Mouse (Mus musculus) heart, embryonic 16.5 days (tissue): ENCODE results near the gene Grik1. TPM values are rescaled to one million over a fixed set of nuclear protein-coding genes. Genes with fewer than 3 reads are reported as not detected.
A peak's percentile ranks its signal among the peaks of the same experiment; 100 is the strongest.

Source experiments
- ATAC-seq: fragments of 200-750 bp; cut with Nextera tagmentation; replicated peaks from 2 replicates; pipeline ENCODE4 v1.8.0; 2017; ENCODE audit warnings: moderate number of reproducible peaks; ENCODE audit not compliant: insufficient read depth, low FRiP score; ENCODE audit errors: extremely low read depth
- H3K27ac ChIP-seq: fragments of 300-500 bp; sonication (generic); 2 replicates; pipeline ENCODE4 v1.5.1; 2014; ENCODE audit warnings: mild to moderate bottlenecking, low read length, control low read depth, moderate library complexity
- H3K27me3 ChIP-seq: fragments of 300-500 bp; sonication (generic); 2 replicates; pipeline ENCODE4 v1.6.1; 2014; ENCODE audit warnings: low read length, mixed read lengths; ENCODE audit not compliant: control insufficient read depth, insufficient read depth
- H3K36me3 ChIP-seq: fragments of 300-500 bp; sonication (generic); 2 replicates; pipeline ENCODE4 v1.6.1; 2014; ENCODE audit not compliant: control insufficient read depth, insufficient read depth
- H3K4me1 ChIP-seq: fragments of 300-500 bp; sonication (generic); 2 replicates; pipeline ENCODE4 v1.6.1; 2014; ENCODE audit warnings: low read length, mixed read lengths; ENCODE audit not compliant: control insufficient read depth, insufficient read depth
- H3K4me2 ChIP-seq: fragments of 300-500 bp; sonication (generic); 2 replicates; pipeline ENCODE4 v1.6.1; 2014; ENCODE audit warnings: low read depth, mild to moderate bottlenecking, control low read depth, low read length
- H3K4me3 ChIP-seq: fragments of 300-500 bp; sonication (generic); 2 replicates; pipeline ENCODE4 v1.5.1; 2014; ENCODE audit warnings: mild to moderate bottlenecking, control low read depth, low read length
- H3K9ac ChIP-seq: fragments of 300-500 bp; sonication (generic); 2 replicates; pipeline ENCODE4 v1.6.1; 2014; ENCODE audit warnings: low read length, control low read depth
- H3K9me3 ChIP-seq: fragments of 300-500 bp; sonication (generic); replicated peaks from 2 replicates; pipeline ENCODE4 v1.6.1; 2016; ENCODE audit warnings: low read length; ENCODE audit not compliant: control insufficient read depth
- WGBS: fragments of 180-500 bp; shearing (Covaris S2); extraction: QIAGEN DNeasy Blood & Tissue Kit; methylation state at CpG from one replicate; pipeline ENCODE4 v1.1.7; 2014; 5-methylcytosine and 5-hydroxymethylcytosine counted together
- polyA plus RNA-seq: library from polyadenylated mRNA; unstranded; fragments of >200 nt; fragmentation: Nextera tagmentation; extraction: Ambion mirVana; gene quantifications from 2 replicates; pipeline ENCODE4 v1.2.1, GENCODE M21; 2015

The Grik1 gene
- 0.25 and 0.34 TPM in 2 replicates for polyA plus RNA-seq

- peak within 1 kb of the TSS; percentile 76 for H3K4me2 ChIP-seq
- no peaks in the 10 kb centered on the region for H3K9me3 ChIP-seq
- H3K27ac ChIP-seq: no peak within 1 kb of the TSS
- WGBS: 1% methylated on average over 26 of the region's 27 CpGs
- peaks cover 3% of the 10 kb centered on the region; the same call in 1 of the 2 replicates for H3K4me1 ChIP-seq
- peak within 1 kb of the TSS; percentile 49 for H3K4me3 ChIP-seq
- peaks cover 26% of the 10 kb centered on the region for H3K27me3 ChIP-seq
- H3K9ac ChIP-seq: no peak within 1 kb of the TSS; the same call in none of the 2 replicates
- H3K36me3 ChIP-seq: no peaks in the 10 kb centered on the region
- peak; percentile 23; the same call in 1 of the 2 replicates for ATAC-seq
These were observed at the start of gene Grik1 for GRCm38 (mm10) chr16:88290132-88290772. TSS of gene Grik1 (minus strand) at chr16:88290265.

- H3K4me2 ChIP-seq: no peak overlapping the region
- WGBS: 43% methylated on average over 3 of the region's 3 CpGs
These were observed 4.1 kb upstream of the Grik1 start for GRCm38 (mm10) chr16:88294209-88294608.

GRCm38 (mm10) chr16:88289421-88290081, 514 bp downstream of the Grik1 start:
- Histone ChIP-seq H3K27ac (no peak overlapping the region), H3K4me3 (peak overlapping the region; percentile 49), H3K36me3 (no peaks in the 10 kb centered on the region), H3K9ac (no peak overlapping the region; the same call in 1 of the 2 replicates), H3K4me1 (peaks cover 3% of the 10 kb centered on the region; the same call in 1 of the 2 replicates), H3K9me3 (no peaks in the 10 kb centered on the region), H3K27me3 (peaks cover 26% of the 10 kb centered on the region), H3K4me2 (peak overlapping the region; percentile 76)
- WGBS: 1% methylated on average over 40 of the region's 40 CpGs
- no peak; the same call in 1 of the 2 replicates for ATAC-seq

More at GRCm38 (mm10) chr16:88294209-88294608, 4.1 kb upstream of the Grik1 start:
- Histone ChIP-seq H3K9ac (no peak overlapping the region), H3K4me3 (no peak overlapping the region), H3K36me3 (no peaks in the 10 kb centered on the region), H3K9me3 (no peaks in the 10 kb centered on the region), H3K4me1 (peaks cover 3% of the 10 kb centered on the region; the same call in 1 of the 2 replicates), H3K27ac (no peak overlapping the region), H3K27me3 (peaks cover 16% of the 10 kb centered on the region)
- no peak for ATAC-seq

- Histone ChIP-seq H3K27me3 (no peaks in the 10 kb centered on the region), H3K27ac (no peak overlapping the region), H3K9me3 (no peaks in the 10 kb centered on the region), H3K4me1 (no peaks in the 10 kb centered on the region), H3K36me3 (no peaks in the 10 kb centered on the region), H3K4me2 (no peak overlapping the region), H3K9ac (no peak overlapping the region), H3K4me3 (no peak overlapping the region)
- ATAC-seq: no peak
- 79% methylated on average over 4 of the region's 4 CpGs for WGBS
These were observed 31.7 kb downstream of the Grik1 start for GRCm38 (mm10) chr16:88258407-88258806.

GRCm38 (mm10) chr16:88257072-88257471, 33.0 kb downstream of the Grik1 start:
- Histone ChIP-seq H3K9ac (no peak overlapping the region), H3K27ac (no peak overlapping the region), H3K4me1 (no peaks in the 10 kb centered on the region), H3K4me3 (no peak overlapping the region), H3K36me3 (no peaks in the 10 kb centered on the region), H3K27me3 (no peaks in the 10 kb centered on the region), H3K9me3 (no peaks in the 10 kb centered on the region), H3K4me2 (no peak overlapping the region)
- ATAC-seq: no peak
- 72% methylated on average over 5 of the region's 5 CpGs for WGBS

- 73% methylated on average over 3 of the region's 3 CpGs for WGBS
These were observed 34.0 kb downstream of the Grik1 start for GRCm38 (mm10) chr16:88256101-88256500.

GRCm38 (mm10) chr16:88252676-88253075, 37.4 kb downstream of the Grik1 start:
- Histone ChIP-seq H3K4me3 (no peak overlapping the region), H3K4me2 (no peak overlapping the region), H3K9me3 (no peaks in the 10 kb centered on the region), H3K4me1 (no peaks in the 10 kb centered on the region), H3K36me3 (no peaks in the 10 kb centered on the region), H3K27ac (no peak overlapping the region), H3K27me3 (no peaks in the 10 kb centered on the region), H3K9ac (no peak overlapping the region)
- WGBS: 70% methylated on average over 2 of the region's 2 CpGs
- ATAC-seq: no peak

More at GRCm38 (mm10) chr16:88256101-88256500, 34.0 kb downstream of the Grik1 start:
- H3K36me3 ChIP-seq: no peaks in the 10 kb centered on the region
- no peak for ATAC-seq
- H3K27me3 ChIP-seq: no peaks in the 10 kb centered on the region
- H3K4me3 ChIP-seq: no peak overlapping the region
- H3K9me3 ChIP-seq: no peaks in the 10 kb centered on the region
- H3K27ac ChIP-seq: no peak overlapping the region
- no peak overlapping the region for H3K4me2 ChIP-seq
- no peak overlapping the region for H3K9ac ChIP-seq
- H3K4me1 ChIP-seq: no peaks in the 10 kb centered on the region

- H3K9ac ChIP-seq: no peak overlapping the region
- H3K27me3 ChIP-seq: no peaks in the 10 kb centered on the region
- H3K4me3 ChIP-seq: no peak overlapping the region
- H3K9me3 ChIP-seq: no peaks in the 10 kb centered on the region
- H3K4me1 ChIP-seq: no peaks in the 10 kb centered on the region
- no peak overlapping the region for H3K27ac ChIP-seq
- H3K36me3 ChIP-seq: no peaks in the 10 kb centered on the region
- no peak overlapping the region for H3K4me2 ChIP-seq
- no peak for ATAC-seq
- WGBS: 72% methylated on average over 5 of the region's 5 CpGs
These were observed 39.0 kb downstream of the Grik1 start for GRCm38 (mm10) chr16:88251049-88251448.

- Histone ChIP-seq H3K4me3 (no peak overlapping the region), H3K9me3 (no peaks in the 10 kb centered on the region), H3K4me1 (no peaks in the 10 kb centered on the region), H3K36me3 (no peaks in the 10 kb centered on the region), H3K27me3 (no peaks in the 10 kb centered on the region), H3K9ac (no peak overlapping the region), H3K27ac (no peak overlapping the region), H3K4me2 (no peak overlapping the region)
- WGBS: 60% methylated on average over 3 of the region's 3 CpGs
- ATAC-seq: no peak
These were observed 40.2 kb downstream of the Grik1 start for GRCm38 (mm10) chr16:88249825-88250224.
